Mouse (Mus musculus) mouse embryonic stem cell (cell line): ENCODE measurements around the gene Dpf2.

Experiments used
- in situ Hi-C, 2 experiments: fragments of 300-500 bp; cut with MboI; formaldehyde crosslinking; loops; 1 replicate in 1 of 2; 3 replicates in 1 of 2; pipeline ENCODE4 v1.14.3; 2019 to 2020; ENCODE audit warnings: low sequenced_read_pairs in 2 of 2, low pct_unique_long_range_greater_than_20kb in 1 of 2, mixed read lengths in 1 of 2; ENCODE audit not compliant: unreplicated experiment in 1 of 2

The Dpf2 gene

DNA sequence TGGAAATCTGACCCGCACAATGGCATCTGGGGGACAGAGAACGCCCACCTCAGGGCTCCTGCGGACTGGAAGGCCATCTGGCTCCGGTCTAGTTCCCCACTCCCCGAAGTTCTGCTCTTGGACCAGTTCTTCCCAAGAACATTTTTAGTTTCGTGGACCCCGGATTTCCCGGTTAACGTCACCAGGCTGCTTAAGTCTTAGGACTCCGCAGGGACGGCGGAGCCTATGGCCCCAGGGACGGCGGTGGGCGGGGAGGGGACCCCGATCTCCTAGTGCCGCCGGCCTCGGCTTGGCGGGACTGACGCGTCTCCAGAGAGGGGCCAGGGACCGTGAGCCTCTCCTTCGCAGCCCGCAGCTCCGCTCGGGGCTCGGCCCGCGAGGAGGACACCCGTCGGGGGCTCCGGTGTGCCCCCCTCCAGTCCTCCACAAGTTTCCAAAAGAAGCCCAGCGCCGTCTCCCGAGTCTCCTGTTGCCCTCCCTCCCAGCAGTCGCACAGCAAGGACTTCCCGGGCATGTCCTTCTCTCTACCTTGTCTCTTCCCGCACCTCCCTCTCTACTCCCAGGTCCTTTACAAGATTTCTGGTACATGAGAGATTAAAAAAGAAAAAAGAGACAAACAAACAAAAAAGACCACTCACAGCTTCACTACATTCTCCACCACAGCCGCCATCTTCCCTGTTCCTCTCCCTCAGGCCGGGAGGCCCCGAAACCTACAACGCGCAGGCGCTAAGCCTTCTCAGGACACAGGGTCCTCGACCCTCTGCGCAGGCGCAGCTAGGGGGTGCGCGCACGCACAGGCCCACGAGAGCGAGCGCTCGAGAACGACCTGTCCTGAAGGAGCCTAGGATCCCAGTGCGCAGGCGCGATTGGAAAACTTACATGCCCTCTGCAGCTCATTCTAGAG, 455 bp downstream of the Dpf2 start:
- in situ Hi-C loops, result no loop called here

DNA sequence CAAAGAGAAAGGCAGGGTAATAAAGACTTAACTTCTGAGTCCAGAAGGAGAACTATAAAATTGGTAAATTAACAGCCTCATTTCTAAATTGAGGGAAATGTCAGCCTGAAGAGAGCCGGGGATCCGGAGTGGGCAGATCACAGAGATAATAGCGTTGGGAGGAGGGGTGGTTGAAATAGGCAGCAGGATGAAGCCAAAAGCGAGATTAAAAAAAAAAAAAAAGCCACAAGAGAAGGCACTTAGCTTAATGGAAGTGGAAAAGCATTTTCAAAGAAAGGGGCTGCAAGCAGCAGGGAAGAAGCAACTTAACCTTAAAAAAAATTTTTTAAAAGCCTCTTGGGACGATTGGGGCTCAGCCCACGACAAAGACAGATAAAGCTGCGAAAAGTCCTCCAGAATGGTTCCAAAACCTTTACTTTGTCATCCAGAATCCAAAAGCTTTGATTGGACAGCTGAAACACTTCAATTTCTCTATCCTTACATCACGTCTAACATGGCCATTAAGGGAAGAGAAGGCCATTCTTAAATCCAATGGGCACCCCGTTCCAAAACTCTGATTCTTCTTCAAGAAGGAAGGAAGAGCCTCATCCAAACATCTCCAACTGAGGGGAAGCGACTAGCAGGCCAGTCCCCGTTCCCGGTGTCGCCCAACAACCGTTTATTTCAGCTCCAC, 1.2 kb downstream of the Dpf2 start:
- in situ Hi-C loops, result no loop called here

DNA sequence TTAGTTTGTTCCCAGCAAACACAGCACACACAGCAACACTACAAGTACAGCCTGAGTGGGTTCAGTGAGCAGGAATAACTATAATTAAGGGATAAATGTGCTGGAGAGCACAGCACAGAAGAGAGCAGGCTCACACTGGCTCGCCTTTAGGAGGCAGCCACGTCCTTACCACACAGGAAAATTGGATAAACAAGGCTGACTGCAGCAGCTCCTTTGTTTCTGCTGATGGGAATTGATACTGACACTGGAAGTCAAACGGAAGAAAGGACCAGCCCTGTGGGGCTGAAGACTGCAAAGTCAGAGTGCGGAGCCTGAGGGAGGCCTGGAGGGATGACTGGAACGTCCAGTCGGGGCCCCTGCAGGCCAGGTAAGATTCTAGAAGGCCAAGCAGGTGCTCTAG, 2.6 kb downstream of the Dpf2 start:
- in situ Hi-C loops, result no loop called here

DNA sequence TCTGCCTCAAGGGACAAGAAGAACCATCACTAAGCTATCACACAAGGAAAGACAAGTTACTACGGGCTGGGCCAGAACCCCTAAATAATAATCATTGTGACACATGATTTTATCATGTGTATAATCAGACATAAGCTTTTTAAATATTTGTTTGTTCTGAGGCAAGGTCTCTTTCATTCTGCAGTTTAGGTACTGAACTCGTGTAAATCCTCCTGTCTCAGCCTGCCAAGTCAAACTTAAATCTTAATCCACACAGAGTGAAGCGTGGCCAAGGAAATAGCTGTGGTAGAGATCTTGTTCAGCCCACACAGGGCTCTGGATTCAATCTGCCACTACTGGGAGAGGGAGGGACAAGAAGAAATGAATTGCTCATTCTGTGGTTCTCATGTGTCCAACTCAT, 5.5 kb downstream of the Dpf2 start:
- in situ Hi-C loops, result no loop called here

DNA sequence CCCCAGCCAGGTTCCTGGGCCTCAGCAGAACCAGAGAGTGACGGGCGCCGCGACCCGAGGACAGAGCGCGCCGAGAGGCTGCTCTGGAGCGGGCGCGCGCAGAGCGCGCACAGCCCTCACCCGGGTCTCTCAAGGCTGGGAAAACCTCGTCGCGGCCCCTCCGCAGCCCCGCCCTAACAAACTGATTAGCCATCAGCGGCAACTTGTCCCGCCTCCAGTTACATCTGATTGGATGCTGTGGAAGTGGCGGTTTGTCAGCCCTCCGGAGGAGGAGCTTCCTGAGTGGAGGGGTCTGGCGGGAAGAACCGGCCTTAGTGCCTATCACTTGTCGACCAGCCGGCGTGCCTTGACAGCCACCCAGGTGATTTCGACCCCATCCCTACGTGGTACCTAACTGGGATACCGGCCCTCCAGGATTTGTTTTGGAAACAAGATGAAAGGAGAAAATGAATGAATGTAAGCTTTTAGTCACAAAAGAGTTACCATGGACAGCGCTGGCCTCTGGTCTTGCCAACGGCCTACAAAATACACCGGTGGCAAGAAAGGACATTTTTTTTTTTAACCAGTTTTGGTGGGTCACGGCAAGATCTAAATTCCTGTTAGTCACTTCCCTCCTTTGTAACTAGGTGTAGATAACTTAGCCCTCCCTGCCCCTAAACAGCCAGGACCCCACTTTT, 18.7 kb downstream of the Dpf2 start, which contains the start of gene Tigd3:
Tigd3 (minus strand) TSS at position 148 of the 677 bp plus-strand sequence.
- in situ Hi-C loops, result loop anchor here in 1 of 2 experiments (25.0 kb wide), 1 partner anchor 357 kb away; no protein-coding TSS in a partner anchor

DNA sequence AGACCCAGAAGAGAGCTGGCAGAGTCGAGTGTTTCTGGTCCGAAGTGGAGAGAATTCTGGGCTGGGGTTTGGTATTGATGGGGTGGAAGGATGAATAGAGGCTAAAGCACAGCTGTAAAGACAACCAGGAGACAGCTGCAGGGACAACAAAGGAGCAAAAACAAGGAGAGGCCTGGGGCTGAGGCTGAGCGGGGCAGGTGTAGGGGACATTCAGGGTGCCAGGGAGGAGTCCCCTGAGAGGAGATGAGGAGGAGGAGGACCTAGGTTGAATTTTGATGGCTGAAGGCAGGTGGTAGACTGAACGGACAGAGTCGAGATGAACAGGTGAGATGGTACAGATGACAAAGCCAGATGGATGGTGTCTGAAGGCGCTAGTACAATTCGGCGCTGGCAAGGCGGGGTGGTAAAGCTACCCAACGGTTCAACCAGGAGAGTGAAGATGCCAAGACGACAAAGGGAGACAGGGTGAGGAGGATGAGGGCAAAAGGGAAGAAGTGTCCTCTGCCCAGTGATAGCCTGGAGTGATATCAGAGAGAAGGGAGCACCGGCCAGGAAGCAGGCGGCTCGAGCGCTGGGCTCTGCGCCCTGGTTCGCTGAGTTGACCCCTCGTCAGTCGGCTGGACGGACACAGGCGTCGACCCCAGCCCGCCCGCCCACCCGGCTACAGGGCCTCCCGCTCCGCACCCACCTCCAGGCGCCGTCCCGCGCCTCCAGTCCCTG, 19.4 kb downstream of the Dpf2 start:
- in situ Hi-C loops, result loop anchor here in 1 of 2 experiments (25.0 kb wide), 1 partner anchor 356 kb away; no protein-coding TSS in a partner anchor

DNA sequence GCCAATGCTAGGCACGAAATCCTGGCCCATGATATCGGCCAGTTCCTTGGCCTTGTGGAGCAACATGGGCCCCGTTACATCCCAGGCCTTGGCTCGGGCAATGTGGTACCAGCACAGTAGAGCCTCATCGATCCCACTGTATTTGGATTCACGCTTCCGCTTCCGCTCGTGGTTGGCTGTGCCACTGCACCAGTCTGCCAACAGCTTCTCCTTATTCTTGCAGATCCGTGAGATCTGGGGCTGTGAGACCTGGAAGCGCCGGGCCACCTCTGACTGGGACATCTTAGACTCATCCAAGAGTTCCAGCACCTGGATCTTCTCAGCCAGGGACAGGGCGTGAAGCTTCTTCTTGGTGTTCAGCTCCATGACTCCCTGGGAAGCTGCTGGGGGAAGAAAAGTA, 20.1 kb downstream of the Dpf2 start:
- in situ Hi-C loops, result loop anchor here in 1 of 2 experiments (25.0 kb wide), 1 partner anchor 355 kb away; no protein-coding TSS in a partner anchor

DNA sequence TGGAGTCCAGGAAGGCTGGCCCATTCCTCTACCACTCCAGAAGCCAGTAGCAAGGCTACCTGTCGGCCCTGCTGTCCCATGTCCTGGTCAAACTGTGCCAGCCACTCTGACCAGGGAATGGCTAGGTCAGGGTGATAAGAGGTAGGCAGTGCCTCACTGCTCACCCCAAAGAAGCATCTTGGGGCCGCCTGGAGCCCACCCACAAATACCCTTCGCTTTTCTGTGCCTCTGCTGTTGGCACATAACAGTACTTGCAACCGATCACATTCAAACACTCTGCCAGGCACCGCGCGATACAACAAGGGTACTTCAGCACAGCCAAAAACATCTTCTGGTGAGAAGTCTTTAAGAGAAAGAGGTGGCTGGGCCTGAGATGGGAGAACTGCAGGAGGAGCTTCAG, 20.5 kb downstream of the Dpf2 start:
- in situ Hi-C loops, result loop anchor here in 1 of 2 experiments (25.0 kb wide), 1 partner anchor 355 kb away; no protein-coding TSS in a partner anchor

DNA sequence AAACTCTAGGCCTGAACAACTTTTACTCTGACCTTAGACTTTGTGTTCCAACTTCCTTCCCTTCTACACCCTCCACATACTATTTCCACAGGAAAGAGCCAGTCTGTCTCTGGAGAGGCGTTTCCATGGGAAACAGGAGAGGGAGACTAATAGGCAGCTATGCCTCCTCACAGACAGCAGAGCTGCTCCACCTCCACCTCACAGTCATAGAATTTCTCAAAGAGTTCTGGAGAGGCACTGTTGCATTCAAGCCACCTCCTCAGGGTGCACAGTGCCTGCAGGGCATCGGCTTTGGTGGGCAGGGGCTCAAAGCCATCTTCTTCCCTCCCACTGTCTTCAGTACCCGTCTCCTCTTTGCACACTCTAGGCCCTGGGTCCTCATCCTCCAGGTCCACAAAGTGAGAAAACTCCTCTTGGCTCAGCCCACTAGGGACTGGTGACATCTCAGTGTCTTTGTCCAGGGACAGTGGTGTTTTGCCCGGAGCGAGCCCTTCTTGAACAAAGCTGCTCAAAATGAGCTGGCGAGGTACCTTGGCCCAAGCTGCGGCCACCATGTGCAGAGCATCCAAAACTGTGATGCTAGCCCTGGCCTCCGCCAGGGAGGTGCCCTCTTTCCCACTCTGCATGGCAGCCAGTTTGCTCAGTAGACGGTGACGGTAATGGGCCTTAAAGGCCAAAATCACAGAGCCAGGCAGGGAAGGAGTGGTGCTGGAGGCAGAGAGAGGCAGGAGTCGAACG, 21.1 kb downstream of the Dpf2 start:
- in situ Hi-C loops, result loop anchor here in 1 of 2 experiments (25.0 kb wide), 1 partner anchor 354 kb away; no protein-coding TSS in a partner anchor

DNA sequence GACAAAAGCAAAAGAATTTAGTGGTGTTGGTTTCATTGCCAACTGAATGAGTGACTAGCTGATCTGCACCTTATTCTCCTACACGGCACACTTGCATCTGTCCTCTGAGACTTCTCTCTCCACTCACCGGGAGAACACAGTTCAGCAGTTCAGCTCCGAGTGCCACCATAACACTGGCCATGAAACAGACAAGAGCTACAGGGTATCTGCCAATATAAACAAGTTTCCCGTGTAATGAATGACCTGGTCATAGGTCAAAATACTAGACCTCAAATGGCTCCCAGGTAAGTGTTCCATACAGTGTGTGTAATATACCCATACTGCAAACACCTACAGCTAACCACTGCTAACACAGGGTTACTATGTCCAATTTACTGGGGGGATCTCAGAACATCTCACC, 23.6 kb downstream of the Dpf2 start:
- in situ Hi-C loops, result loop anchor here in 1 of 2 experiments (25.0 kb wide), 1 partner anchor 352 kb away; no protein-coding TSS in a partner anchor

DNA sequence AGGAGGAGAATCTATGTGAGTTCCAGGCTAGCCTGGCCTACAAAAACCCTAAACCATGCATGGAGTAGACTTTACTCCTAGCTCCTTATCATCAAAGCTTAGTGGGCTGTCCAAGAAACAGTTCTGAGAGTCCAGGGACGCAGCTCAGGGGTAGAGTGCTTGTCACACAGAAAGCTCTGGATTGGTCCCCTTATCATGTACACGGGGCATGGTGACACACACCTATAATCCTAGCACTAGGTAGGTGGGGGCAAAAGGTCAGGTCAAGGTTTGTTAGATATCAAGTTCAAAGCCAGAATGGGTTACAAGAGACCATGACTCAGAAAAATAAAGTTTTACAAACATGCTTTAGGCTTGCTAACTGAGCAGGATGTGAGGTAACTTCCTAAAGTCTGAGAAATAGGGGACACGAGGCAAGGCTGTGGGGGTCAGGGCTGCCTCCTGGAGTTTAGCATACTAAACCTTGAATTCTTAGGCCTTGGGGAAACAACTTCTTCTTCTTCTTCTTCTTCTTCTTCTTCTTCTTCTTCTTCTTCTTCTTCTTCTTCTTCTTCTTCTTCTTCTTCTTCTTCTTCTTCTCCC, 25.5 kb downstream of the Dpf2 start:
- in situ Hi-C loops, result loop anchor here in 1 of 2 experiments (25.0 kb wide), 1 partner anchor 350 kb away; no protein-coding TSS in a partner anchor

DNA sequence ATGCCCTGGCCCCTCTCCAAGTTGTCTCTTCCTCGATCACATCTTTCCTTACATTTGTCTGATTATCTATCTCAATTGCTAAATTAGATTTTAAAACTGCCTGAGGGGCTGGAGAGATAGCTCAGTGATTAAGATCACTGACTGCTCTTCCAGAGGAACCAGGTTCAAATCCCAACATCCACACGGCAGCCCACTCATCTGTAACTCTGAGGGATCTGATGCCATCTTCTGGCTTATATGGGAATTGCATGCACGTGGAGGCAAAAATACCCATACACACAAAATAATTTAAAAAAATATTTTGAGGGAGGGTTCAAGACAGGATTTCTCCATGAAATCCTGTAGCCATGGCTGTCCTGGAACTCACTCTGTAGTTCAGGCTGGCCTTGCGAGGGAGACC, 27.0 kb downstream of the Dpf2 start:
- in situ Hi-C loops, result loop anchor here in 1 of 2 experiments (25.0 kb wide), 1 partner anchor 349 kb away; no protein-coding TSS in a partner anchor

DNA sequence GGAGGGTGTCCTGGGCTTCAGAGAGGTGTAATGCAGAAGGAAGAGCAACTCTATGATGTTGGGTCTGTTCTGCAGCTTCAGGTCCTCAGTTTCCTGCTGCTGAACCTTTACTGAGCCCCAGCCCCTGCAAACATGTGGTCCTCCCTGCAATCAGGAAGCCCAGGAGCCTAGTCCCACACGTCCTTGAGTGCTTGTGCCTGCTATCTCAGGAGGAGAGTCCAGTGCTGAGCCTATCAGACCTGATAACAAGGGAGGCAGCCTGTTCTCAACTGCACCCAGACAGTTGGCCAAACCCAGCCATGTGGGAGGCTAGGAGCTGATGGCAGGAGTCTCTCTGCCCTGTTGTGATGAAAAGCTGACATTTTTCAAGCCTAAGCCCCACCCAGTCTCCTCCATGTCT, 28.9 kb downstream of the Dpf2 start:
- in situ Hi-C loops, result loop anchor here in 1 of 2 experiments (25.0 kb wide), 1 partner anchor 347 kb away; no protein-coding TSS in a partner anchor

DNA sequence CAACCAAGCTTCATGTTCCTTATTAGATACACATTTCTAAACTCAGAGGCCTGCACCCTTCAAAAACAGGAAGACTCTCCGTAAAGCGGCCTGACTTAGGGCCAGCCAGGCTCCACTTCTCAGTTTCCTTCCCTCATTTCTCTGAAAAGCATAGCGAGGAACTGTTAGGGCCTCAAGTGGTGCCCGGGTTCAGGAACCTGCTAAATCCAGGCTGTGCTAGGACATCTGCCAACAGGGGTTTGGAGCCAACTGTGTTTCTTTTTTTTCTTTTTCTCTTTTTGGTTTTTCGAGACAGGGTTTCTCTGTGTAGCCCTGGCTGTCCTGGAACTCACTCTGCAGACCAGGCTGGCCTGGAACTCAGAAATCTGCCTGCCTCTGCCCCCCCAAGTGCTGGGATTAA, 30.7 kb downstream of the Dpf2 start:
- in situ Hi-C loops, result loop anchor here in 1 of 2 experiments (25.0 kb wide), 1 partner anchor 345 kb away; no protein-coding TSS in a partner anchor

DNA sequence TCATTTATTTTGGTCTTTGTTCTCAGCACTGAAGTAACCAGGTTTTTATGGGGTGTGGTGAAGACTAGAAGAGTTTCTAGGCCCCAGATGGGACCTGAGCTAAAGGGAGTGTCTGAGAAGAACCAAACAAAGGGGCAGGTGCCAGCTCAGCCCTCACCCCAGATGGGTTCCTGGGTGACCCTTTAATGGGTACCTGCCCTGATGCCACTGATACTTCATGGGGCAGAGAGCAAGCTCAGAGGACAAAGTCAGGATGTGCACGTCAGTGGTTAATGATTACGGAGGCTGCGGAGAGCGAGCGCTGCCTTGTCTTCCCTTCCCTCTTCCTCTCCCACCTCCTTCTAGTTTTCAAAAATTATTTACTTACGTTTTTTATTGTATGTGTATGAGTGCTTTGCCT, 31.7 kb downstream of the Dpf2 start:
- in situ Hi-C loops, result loop anchor here in 1 of 2 experiments (25.0 kb wide), 1 partner anchor 344 kb away; no protein-coding TSS in a partner anchor

DNA sequence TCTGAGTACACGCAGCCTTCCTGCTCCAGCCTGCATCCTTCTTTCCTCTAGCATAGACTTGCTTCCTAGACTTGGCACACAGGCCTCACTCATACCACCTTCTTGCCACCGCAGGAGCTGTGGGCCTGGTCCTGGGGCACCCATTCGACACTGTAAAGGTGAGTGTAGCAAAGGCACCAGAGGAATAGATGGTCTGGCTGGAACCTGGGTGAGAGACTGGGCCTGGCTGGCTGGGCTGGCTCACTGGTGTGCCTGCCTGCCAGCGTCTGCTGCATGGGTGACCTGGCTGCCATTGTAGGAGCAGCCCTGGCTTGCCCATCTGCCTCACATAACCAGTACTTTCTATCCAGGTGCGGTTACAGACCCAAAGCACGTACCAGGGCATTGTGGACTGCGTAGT, 33.1 kb downstream of the Dpf2 start:
- in situ Hi-C loops, result loop anchor here (5.0 to 25.0 kb wide), 3 partner anchors 87 to 342 kb away; no protein-coding TSS in a partner anchor

DNA sequence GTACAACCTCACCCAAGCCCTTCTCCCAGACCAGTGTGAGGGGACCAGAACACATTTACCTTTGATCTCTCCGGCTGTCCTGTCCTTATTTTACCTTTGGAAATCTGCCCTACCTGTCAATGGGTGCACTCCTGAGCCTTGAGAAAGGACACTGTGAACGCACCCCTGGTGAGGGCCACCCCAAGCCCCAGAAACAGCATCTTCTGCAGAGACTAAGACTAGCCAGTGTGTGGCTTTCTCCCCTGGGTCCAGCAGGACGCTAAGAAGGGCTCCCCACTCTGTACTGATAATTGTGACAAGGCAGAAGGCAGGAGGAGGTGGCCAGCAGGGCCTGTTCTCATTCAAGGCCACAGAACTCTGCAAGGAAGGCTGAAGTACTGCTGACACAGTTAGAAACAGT, 33.9 kb downstream of the Dpf2 start:
- in situ Hi-C loops, result loop anchor here (5.0 to 25.0 kb wide), 3 partner anchors 87 to 342 kb away; no protein-coding TSS in a partner anchor
